Mouse (Mus musculus): Measurements from ENCODE around the gene Col13a1.

GRCm38 (mm10) chr10:61967207-61967606 is 11.7 kb downstream of the Col13a1 start:
- TF ChIP-seq GATA1 (IDR thresholded peaks at IDR 0.05; ENCODE audit: low read length) (no peak), TAL1 (IDR thresholded peaks at IDR 0.05; ENCODE audit: low read length) (no peak)
